Mouse (Mus musculus): Measurements from ENCODE around the gene Pomt1.
A peak's percentile ranks its signal among the peaks of the same experiment; 100 is the strongest.
"Not testable (repeated sequence)": the region's sequence is repeated elsewhere in the genome, so short reads cannot be mapped to it uniquely, and the experiment has no call there.

Pomt1 gene

GRCm38 (mm10) chr2:32282727-32283126, 46.3 kb downstream of the Pomt1 start:
- DNase-seq (ENCODE audit: low spot score) = peak; percentile 13

- no peak for DNase-seq (ENCODE audit: low spot score)
Measured at GRCm38 (mm10) chr2:32283986-32284385, 47.6 kb downstream of the Pomt1 start.

GRCm38 (mm10) chr2:32287334-32287840, 51.0 kb downstream of the Pomt1 start, which contains the start of gene Golga2:
Gene Golga2 (plus strand): TSS chr2:32287384.
- DNase-seq (ENCODE audit: low spot score) = no peak

GRCm38 (mm10) chr2:32287923-32288367, 51.6 kb downstream of the Pomt1 start, which contains the start of gene Swi5:
Gene Swi5 (minus strand): TSS chr2:32288075.
- DNase-seq (ENCODE audit: low spot score) = peak; percentile 99

GRCm38 (mm10) chr2:32288371-32288931, 52.1 kb downstream of the Pomt1 start:
- no peak for DNase-seq (ENCODE audit: low spot score)

GRCm38 (mm10) chr2:32289578-32289977, 53.2 kb downstream of the Pomt1 start:
- no peak for DNase-seq (ENCODE audit: low spot score)

GRCm38 (mm10) chr2:32294348-32294747, 58.0 kb downstream of the Pomt1 start:
- no peak for DNase-seq (ENCODE audit: low spot score)

GRCm38 (mm10) chr2:32295285-32295684, 58.9 kb downstream of the Pomt1 start:
- no peak for DNase-seq (ENCODE audit: low spot score)

- DNase-seq (ENCODE audit: low spot score) = not testable (repeated sequence)
Measured at GRCm38 (mm10) chr2:32295842-32296241, 59.5 kb downstream of the Pomt1 start.

GRCm38 (mm10) chr2:32299469-32299868, 63.1 kb downstream of the Pomt1 start:
- no peak for DNase-seq (ENCODE audit: low spot score)

GRCm38 (mm10) chr2:32302952-32303351, 66.6 kb downstream of the Pomt1 start:
- DNase-seq (ENCODE audit: low spot score) = no peak

GRCm38 (mm10) chr2:32304145-32304832, 67.9 kb downstream of the Pomt1 start:
- peak; percentile 58 for DNase-seq (ENCODE audit: low spot score)

Data from yolk sac, embryonic 10.5 days (tissue).